Mouse (Mus musculus) midbrain, embryonic 12.5 days (tissue): ENCODE measurements around the gene Ano3. TPM values are rescaled to one million over a fixed set of nuclear protein-coding genes. Genes with fewer than 3 reads are reported as not detected.
A peak's percentile ranks its signal among the peaks of the same experiment; 100 is the strongest.

Experiments
- ATAC-seq: fragments of 200-750 bp; cut with Nextera tagmentation; 2 replicates; pipeline ENCODE4 v1.8.0; 2017; ENCODE audit warnings: low read depth, moderate TSS enrichment, moderate library complexity; ENCODE audit not compliant: low FRiP score
- H3K27ac ChIP-seq: fragments of 300-500 bp; sonication (generic); replicated peaks from 2 replicates; pipeline ENCODE4 v1.5.1; 2016; ENCODE audit warnings: mild to moderate bottlenecking
- H3K27me3 ChIP-seq: fragments of 300-500 bp; sonication (generic); 2 replicates; pipeline ENCODE4 v1.6.1; 2016; ENCODE audit warnings: mild to moderate bottlenecking
- H3K36me3 ChIP-seq: fragments of 300-500 bp; sonication (generic); 2 replicates; pipeline ENCODE4 v1.6.1; 2016
- H3K4me1 ChIP-seq: fragments of 300-500 bp; sonication (generic); 2 replicates; pipeline ENCODE4 v1.6.1; 2016
- H3K4me2 ChIP-seq: fragments of 300-500 bp; sonication (generic); replicated peaks from 2 replicates; pipeline ENCODE4 v1.6.1; 2016; ENCODE audit warnings: mild to moderate bottlenecking, moderate library complexity
- H3K4me3 ChIP-seq: fragments of 300-500 bp; sonication (generic); 2 replicates; pipeline ENCODE4 v1.5.1; 2016; ENCODE audit warnings: mild to moderate bottlenecking
- H3K9ac ChIP-seq: fragments of 300-500 bp; sonication (generic); replicated peaks from 2 replicates; pipeline ENCODE4 v1.6.1; 2016; ENCODE audit warnings: mild to moderate bottlenecking, moderate library complexity
- H3K9me3 ChIP-seq: fragments of 300-500 bp; sonication (generic); 2 replicates; pipeline ENCODE4 v1.6.1; 2016; ENCODE audit warnings: mild to moderate bottlenecking
- WGBS: fragments of 180-500 bp; shearing (Covaris S2); methylation state at CpG from one replicate; pipeline ENCODE4 v1.1.7; 2016; 5-methylcytosine and 5-hydroxymethylcytosine counted together
- polyA plus RNA-seq: library from polyadenylated mRNA; unstranded; fragments of >200 nt; fragmentation: Nextera tagmentation; extraction: Ambion mirVana; gene quantifications from 2 replicates; pipeline ENCODE4 v1.2.1, GENCODE M21; 2016

Ano3 gene
- polyA plus RNA-seq, 1 experiment from 2014 or later = 1.4 TPM

- no peak for ATAC-seq
- H3K9ac ChIP-seq = no peak overlapping the region
Measured at GRCm38 (mm10) chr2:110929126-110929525, 21.6 kb downstream of the Ano3 start.

GRCm38 (mm10) chr2:110909506-110909905, 41.2 kb downstream of the Ano3 start:
- no peak for ATAC-seq
- 77% methylated on average over 2 of the region's 2 CpGs for WGBS

More at GRCm38 (mm10) chr2:110929126-110929525, 21.6 kb downstream of the Ano3 start:
- Histone ChIP-seq H3K4me3 (no peak overlapping the region), H3K4me1 (no peaks in the 10 kb centered on the region), H3K27ac (no peak overlapping the region), H3K36me3 (no peaks in the 10 kb centered on the region), H3K9me3 (no peaks in the 10 kb centered on the region), H3K27me3 (no peaks in the 10 kb centered on the region), H3K4me2 (no peak overlapping the region)

GRCm38 (mm10) chr2:110906473-110906872, 44.2 kb downstream of the Ano3 start:
- Histone ChIP-seq H3K36me3 (no peaks in the 10 kb centered on the region), H3K27ac (no peak overlapping the region), H3K9ac (no peak overlapping the region), H3K27me3 (no peaks in the 10 kb centered on the region), H3K4me3 (no peak overlapping the region), H3K4me2 (no peak overlapping the region), H3K4me1 (no peaks in the 10 kb centered on the region), H3K9me3 (no peaks in the 10 kb centered on the region)
- WGBS = 44% methylated on average over 3 of the region's 3 CpGs
- ATAC-seq = no peak; the same call in 1 of the 2 replicates

More at GRCm38 (mm10) chr2:110909506-110909905, 41.2 kb downstream of the Ano3 start:
- H3K36me3 ChIP-seq = no peaks in the 10 kb centered on the region
- no peaks in the 10 kb centered on the region for H3K27me3 ChIP-seq
- no peak overlapping the region for H3K4me3 ChIP-seq
- H3K4me1 ChIP-seq = no peaks in the 10 kb centered on the region
- no peaks in the 10 kb centered on the region for H3K9me3 ChIP-seq
- H3K9ac ChIP-seq = no peak overlapping the region
- H3K4me2 ChIP-seq = no peak overlapping the region
- H3K27ac ChIP-seq = no peak overlapping the region

- no peak for ATAC-seq
- 95% methylated on average over 2 of the region's 2 CpGs for WGBS
Measured at GRCm38 (mm10) chr2:110896477-110897270, 54.0 kb downstream of the Ano3 start.

GRCm38 (mm10) chr2:110871650-110872049, 79.1 kb downstream of the Ano3 start:
- H3K9me3 ChIP-seq = no peaks in the 10 kb centered on the region
- no peak overlapping the region for H3K4me3 ChIP-seq
- H3K27ac ChIP-seq = no peak overlapping the region
- WGBS = 81% methylated on average over 4 of the region's 4 CpGs
- H3K4me1 ChIP-seq = no peaks in the 10 kb centered on the region
- H3K4me2 ChIP-seq = no peak overlapping the region
- H3K27me3 ChIP-seq = no peaks in the 10 kb centered on the region
- no peaks in the 10 kb centered on the region for H3K36me3 ChIP-seq
- no peak for ATAC-seq
- H3K9ac ChIP-seq = no peak overlapping the region

More at GRCm38 (mm10) chr2:110896477-110897270, 54.0 kb downstream of the Ano3 start:
- Histone ChIP-seq H3K4me3 (no peak overlapping the region), H3K36me3 (no peaks in the 10 kb centered on the region), H3K27ac (no peak overlapping the region), H3K9ac (no peak overlapping the region), H3K27me3 (no peaks in the 10 kb centered on the region), H3K4me1 (no peaks in the 10 kb centered on the region), H3K4me2 (no peak overlapping the region), H3K9me3 (no peaks in the 10 kb centered on the region)

- Histone ChIP-seq H3K9ac (no peak overlapping the region), H3K4me3 (no peak overlapping the region), H3K4me2 (no peak overlapping the region), H3K27me3 (no peaks in the 10 kb centered on the region), H3K36me3 (no peaks in the 10 kb centered on the region), H3K4me1 (no peaks in the 10 kb centered on the region), H3K9me3 (no peaks in the 10 kb centered on the region), H3K27ac (no peak overlapping the region)
- ATAC-seq = 0 out of 2 replicates have a peak, but pooled peaks have one; percentile 52
- WGBS = 60% methylated on average over 3 of the region's 3 CpGs
Measured at GRCm38 (mm10) chr2:110865584-110865983, 85.1 kb downstream of the Ano3 start.

- Histone ChIP-seq H3K4me1 (no peaks in the 10 kb centered on the region), H3K4me3 (no peak overlapping the region), H3K27ac (no peak overlapping the region), H3K36me3 (no peaks in the 10 kb centered on the region), H3K4me2 (no peak overlapping the region), H3K27me3 (no peaks in the 10 kb centered on the region), H3K9me3 (no peaks in the 10 kb centered on the region), H3K9ac (no peak overlapping the region)
- 96% methylated on average over 4 of the region's 4 CpGs for WGBS
- ATAC-seq = no peak
Measured at GRCm38 (mm10) chr2:110863376-110863775, 87.3 kb downstream of the Ano3 start.

GRCm38 (mm10) chr2:110839559-110840243, 111.0 kb downstream of the Ano3 start:
- H3K27me3 ChIP-seq = no peaks in the 10 kb centered on the region
- H3K4me1 ChIP-seq = peaks cover 4% of the 10 kb centered on the region; the same call in 1 of the 2 replicates
- no peak overlapping the region for H3K4me3 ChIP-seq
- H3K36me3 ChIP-seq = no peaks in the 10 kb centered on the region
- no peak overlapping the region for H3K27ac ChIP-seq
- ATAC-seq = peak; percentile 87
- H3K9ac ChIP-seq = no peak overlapping the region
- WGBS = 30% methylated on average over 7 of the region's 7 CpGs
- 0 out of 2 replicates have a peak overlapping the region, but pooled peaks have one; percentile 19 for H3K4me2 ChIP-seq
- H3K9me3 ChIP-seq = no peaks in the 10 kb centered on the region

- no peak for ATAC-seq
- H3K4me1 ChIP-seq = no peaks in the 10 kb centered on the region
- H3K27ac ChIP-seq = no peak overlapping the region
Measured at GRCm38 (mm10) chr2:110816189-110816588, 134.5 kb downstream of the Ano3 start.

GRCm38 (mm10) chr2:110814964-110815363, 135.8 kb downstream of the Ano3 start:
- ATAC-seq = no peak
- Histone ChIP-seq H3K4me1 (no peaks in the 10 kb centered on the region), H3K27ac (no peak overlapping the region), H3K9ac (no peak overlapping the region), H3K27me3 (no peaks in the 10 kb centered on the region), H3K4me2 (no peak overlapping the region), H3K36me3 (no peaks in the 10 kb centered on the region), H3K4me3 (no peak overlapping the region), H3K9me3 (no peaks in the 10 kb centered on the region)
- 85% methylated on average over 1 of the region's 1 CpGs for WGBS

More at GRCm38 (mm10) chr2:110816189-110816588, 134.5 kb downstream of the Ano3 start:
- Histone ChIP-seq H3K4me3 (no peak overlapping the region), H3K36me3 (no peaks in the 10 kb centered on the region), H3K9me3 (no peaks in the 10 kb centered on the region), H3K9ac (no peak overlapping the region), H3K27me3 (no peaks in the 10 kb centered on the region), H3K4me2 (no peak overlapping the region)

- Histone ChIP-seq H3K27ac (no peak overlapping the region), H3K9ac (no peak overlapping the region), H3K36me3 (no peaks in the 10 kb centered on the region), H3K4me3 (no peak overlapping the region), H3K9me3 (no peaks in the 10 kb centered on the region), H3K4me1 (no peaks in the 10 kb centered on the region), H3K4me2 (no peak overlapping the region), H3K27me3 (no peaks in the 10 kb centered on the region)
- 95% methylated on average over 4 of the region's 5 CpGs for WGBS
- ATAC-seq = no peak
Measured at GRCm38 (mm10) chr2:110806302-110807093, 144.2 kb downstream of the Ano3 start.
